Mouse (Mus musculus) ES-E14 (cell line): ENCODE results near the gene Rbms1.

Experiments used
- CHD2 ChIP-seq: IDR thresholded peaks from 2 replicates; pipeline ENCODE4 v1.6.1; 2014; ENCODE audit warnings: mild to moderate bottlenecking, low read depth, low read length, inconsistent platforms
- HCFC1 ChIP-seq: IDR thresholded peaks from 2 replicates; pipeline ENCODE4 v1.6.1; 2012; ENCODE audit warnings: low read length, inconsistent platforms, borderline replicate concordance; ENCODE audit not compliant: insufficient read depth
- MAFK ChIP-seq: IDR thresholded peaks from 2 replicates; pipeline ENCODE4 v1.6.1; 2014; ENCODE audit warnings: mild to moderate bottlenecking, low read depth, low read length, inconsistent platforms; ENCODE audit not compliant: insufficient read depth
- ZC3H11A ChIP-seq: IDR thresholded peaks from 2 replicates; pipeline ENCODE4 v1.6.1; 2012; ENCODE audit warnings: low read depth, mild to moderate bottlenecking, inconsistent platforms, low read length, borderline replicate concordance
- ZNF384 ChIP-seq: IDR thresholded peaks from 2 replicates; pipeline ENCODE4 v1.6.1; 2012; ENCODE audit warnings: low read depth, low read length, inconsistent platforms

DNA sequence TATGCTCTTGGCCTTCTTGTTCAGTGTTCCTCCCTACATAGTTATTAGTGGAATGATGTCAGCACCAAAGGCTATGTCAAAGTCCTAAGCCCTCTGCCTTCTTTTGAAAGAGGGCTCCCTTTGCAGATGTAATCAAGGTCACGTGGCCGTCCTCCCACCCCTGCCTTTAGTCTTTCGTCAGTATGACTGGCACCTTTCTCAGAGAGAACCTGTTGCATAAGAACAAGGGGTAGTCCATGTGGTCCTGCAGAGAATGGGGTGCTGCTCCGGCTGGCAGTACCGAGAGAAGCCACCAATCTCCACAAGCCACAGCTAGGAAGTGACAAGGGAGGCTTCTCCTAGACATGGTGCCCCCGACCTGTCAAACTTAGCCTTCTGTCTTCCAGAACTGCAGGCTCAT, 154.2 kb downstream of the Rbms1 start:
- TF ChIP-seq MAFK (no peak), HCFC1 (no peak), ZC3H11A (no peak), CHD2 (no peak), ZNF384 (no peak)
